9 mouse cellular contexts compared by ENCODE assay signal in the genomic region with DNA sequence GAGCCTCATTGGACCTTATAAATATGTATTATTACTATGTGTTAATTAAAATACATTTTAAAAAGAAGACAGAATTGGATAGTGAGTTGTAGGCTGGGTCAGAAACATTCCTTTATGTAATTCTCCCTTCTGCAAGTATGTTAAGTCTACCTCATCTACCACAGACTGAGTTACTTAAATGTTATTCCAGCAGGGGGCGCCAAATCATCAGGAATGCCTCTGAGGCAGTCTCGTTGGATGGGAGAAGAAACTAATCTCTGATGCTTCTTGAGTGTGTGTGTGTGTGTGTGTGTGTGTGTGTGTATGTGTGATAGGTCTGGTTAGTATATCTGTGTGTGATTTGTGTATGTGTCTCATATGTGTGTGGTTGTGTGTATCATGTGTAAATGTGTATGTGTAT. TPM values are rescaled to one million over a fixed set of nuclear protein-coding genes. Genes with fewer than 3 reads are reported as not detected.
DNase-seq lines count a peak whose midpoint lies in the region; ATAC-seq and TF ChIP-seq lines count a peak whose summit lies in the region.
"Had no signal": no experiment of that assay in that cellular context is flagged by ENCODE, and none has a peak within 500 bp of the region (broad histone marks: within the 10 kb centered on the region; RNA-seq: fewer than 3 reads in every experiment).

No protein-coding gene starts in this region.

- TF ChIP-seq POLR2A in limb, embryonic 14.5 days (IDR thresholded peaks at IDR 0.05; ENCODE audit: borderline replicate concordance, extremely low read depth, insufficient read depth, insufficient read length), result no peak

- ATAC-seq in activated CD4-positive, CD25-positive, alpha-beta regulatory T cell, adult 4 months, result peak; percentile 71
- ATAC-seq in common myeloid progenitor, adult 5-6 weeks (replicated peaks; ENCODE audit: low read depth, poor library complexity, severe bottlenecking), result peak; percentile 77
- peak; percentile 49 for ATAC-seq in kidney, embryonic 16.5 days (ENCODE audit: low FRiP score, low TSS enrichment)
- ATAC-seq in limb, embryonic 14.5 days (ENCODE audit: low FRiP score, low read depth), result peak; percentile 77; the same call in 1 of the 2 replicates
- peak; percentile 24; the same call in 1 of the 2 replicates for ATAC-seq in neural tube, embryonic 11.5 days (ENCODE audit: insufficient read depth, low FRiP score, low TSS enrichment)

- no peaks in the 10 kb centered on the region for H3K36me3 ChIP-seq in kidney, embryonic 16.5 days (ENCODE audit: insufficient read depth, low read length)
- no peaks in the 10 kb centered on the region for H3K36me3 ChIP-seq in limb, embryonic 14.5 days (ENCODE audit: control insufficient read depth, insufficient read depth, low read length)
- H3K36me3 ChIP-seq in neural tube, embryonic 11.5 days (ENCODE audit: control insufficient read depth, insufficient read depth, low read length), result no peaks in the 10 kb centered on the region

- H3K4me3 ChIP-seq in kidney, embryonic 16.5 days (ENCODE audit: low read length), result no peak overlapping the region
- no peak overlapping the region for H3K4me3 ChIP-seq in limb, embryonic 14.5 days (replicated peaks; ENCODE audit: low read length)
- H3K4me3 ChIP-seq in neural tube, embryonic 11.5 days (ENCODE audit: low read depth, low read length), result no peak overlapping the region
- H3K4me3 ChIP-seq: erythroblast, embryonic 14.5 days had no signal

- no peak overlapping the region for H3K27ac ChIP-seq in kidney, embryonic 16.5 days (ENCODE audit: low read length)
- no peak overlapping the region for H3K27ac ChIP-seq in limb, embryonic 14.5 days (replicated peaks; ENCODE audit: low read depth, low read length)
- H3K27ac ChIP-seq in neural tube, embryonic 11.5 days (ENCODE audit: low read depth, low read length), result no peak overlapping the region

- H3K9me3 ChIP-seq in kidney, embryonic 16.5 days (ENCODE audit: low read length), result no peaks in the 10 kb centered on the region
- H3K9me3 ChIP-seq in limb, embryonic 14.5 days (ENCODE audit: control insufficient read depth, low read length), result no peaks in the 10 kb centered on the region
- H3K9me3 ChIP-seq in neural tube, embryonic 11.5 days (ENCODE audit: control insufficient read depth, low read length), result no peaks in the 10 kb centered on the region

- no peak overlapping the region for H3K9ac ChIP-seq in kidney, embryonic 16.5 days (replicated peaks; ENCODE audit: low read length)
- no peak overlapping the region for H3K9ac ChIP-seq in limb, embryonic 14.5 days (ENCODE audit: low read depth, low read length, severe bottlenecking)
- no peak overlapping the region for H3K9ac ChIP-seq in neural tube, embryonic 11.5 days (ENCODE audit: low read length)

- 4% methylated on average over 2 of the region's 2 CpGs for WGBS in kidney, embryonic 16.5 days
- 4% methylated on average over 2 of the region's 2 CpGs for WGBS in limb, embryonic 14.5 days
- WGBS in neural tube, embryonic 11.5 days, result 1% methylated on average over 2 of the region's 2 CpGs

- peak; percentile 91 for DNase-seq in 416B (ENCODE audit: low read depth)
- DNase-seq in gastrocnemius, postnatal 10 days, result peak; percentile 85
- DNase-seq in limb, embryonic 14.5 days (ENCODE audit: low spot score), result peak; percentile 89
- peak; percentile 87 for DNase-seq in neural tube, embryonic 11.5 days (ENCODE audit: low spot score)
- DNase-seq in telencephalon, adult 2 months (ENCODE audit: low read depth, low spot score), result peak; percentile 85

- no peak overlapping the region for H3K4me2 ChIP-seq in kidney, embryonic 16.5 days (replicated peaks; ENCODE audit: low read depth, low read length)
- H3K4me2 ChIP-seq in limb, embryonic 14.5 days (replicated peaks; ENCODE audit: low read depth, low read length, severe bottlenecking), result no peak overlapping the region
- no peak overlapping the region for H3K4me2 ChIP-seq in neural tube, embryonic 11.5 days (ENCODE audit: low read depth)

- peaks cover 4% of the 10 kb centered on the region for H3K4me1 ChIP-seq in kidney, embryonic 16.5 days (ENCODE audit: insufficient read depth, low read length)
- no peaks in the 10 kb centered on the region for H3K4me1 ChIP-seq in limb, embryonic 14.5 days (ENCODE audit: control insufficient read depth, insufficient read depth, low read length)
- H3K4me1 ChIP-seq in neural tube, embryonic 11.5 days (ENCODE audit: control insufficient read depth, insufficient read depth, low read length), result 0 out of 2 replicates have a peak, but pooled peaks cover 7% of the 10 kb centered on the region

- H3K27me3 ChIP-seq in kidney, embryonic 16.5 days (ENCODE audit: insufficient read depth, low read length), result no peaks in the 10 kb centered on the region
- no peaks in the 10 kb centered on the region for H3K27me3 ChIP-seq in limb, embryonic 14.5 days (ENCODE audit: control insufficient read depth, insufficient read depth, low read length)
- H3K27me3 ChIP-seq in neural tube, embryonic 11.5 days (ENCODE audit: control insufficient read depth, insufficient read depth, low read length), result no peaks in the 10 kb centered on the region

RNA-seq across cellular contexts. Expression of a gene that starts 3.4 kb away (rescaled TPM):
- 1 to 10 TPM; 8.0 to 8.6 TPM for polyA plus RNA-seq in activated CD4-positive, CD25-positive, alpha-beta regulatory T cell, adult 4 months (2017; shearing (Covaris generic))
- not detected in 2 replicates for total RNA-seq in common myeloid progenitor, adult 5-6 weeks (2017)
- total RNA-seq in gastrocnemius, postnatal 10 days (2021), result 1 to 10 TPM; 1.2 to 1.3 TPM
- polyA plus RNA-seq in kidney, embryonic 16.5 days (2015; fragmentation: Nextera tagmentation; extraction: Ambion mirVana), result 15.4 and 16.5 TPM in 2 replicates
- 10.3 and 11.3 TPM in 2 replicates for polyA plus RNA-seq in limb, embryonic 14.5 days (2012; rRNA removed)
- polyA plus RNA-seq in limb, embryonic 14.5 days (2014; fragmentation: Nextera tagmentation; extraction: Ambion mirVana), result 4.5 and 6.7 TPM in 2 replicates
- polyA plus RNA-seq in neural tube, embryonic 11.5 days (2014; fragmentation: Nextera tagmentation; extraction: Ambion mirVana), result 9.3 and 11.8 TPM in 2 replicates
- polyA plus RNA-seq: erythroblast, embryonic 14.5 days had no signal

RNA-seq across cellular contexts. Expression of a gene that starts 16.5 kb away (rescaled TPM):
- not detected for polyA plus RNA-seq in activated CD4-positive, CD25-positive, alpha-beta regulatory T cell, adult 4 months (2017; shearing (Covaris generic))
- not detected in 2 replicates for total RNA-seq in common myeloid progenitor, adult 5-6 weeks (2017)
- not detected for total RNA-seq in gastrocnemius, postnatal 10 days (2021)
- polyA plus RNA-seq in kidney, embryonic 16.5 days (2015; fragmentation: Nextera tagmentation; extraction: Ambion mirVana), result not detected in 2 replicates
- not detected in 2 replicates for polyA plus RNA-seq in limb, embryonic 14.5 days (2012; rRNA removed)
- not detected in 2 replicates for polyA plus RNA-seq in limb, embryonic 14.5 days (2014; fragmentation: Nextera tagmentation; extraction: Ambion mirVana)
- polyA plus RNA-seq in neural tube, embryonic 11.5 days (2014; fragmentation: Nextera tagmentation; extraction: Ambion mirVana), result not detected in 2 replicates
- polyA plus RNA-seq: erythroblast, embryonic 14.5 days had no signal

RNA-seq across cellular contexts. Expression of a gene that starts 29.0 kb away (rescaled TPM):
- 10 to 100 TPM; 21.6 to 33.6 TPM for polyA plus RNA-seq in activated CD4-positive, CD25-positive, alpha-beta regulatory T cell, adult 4 months (2017; shearing (Covaris generic))
- 33.6 and 73.2 TPM in 2 replicates for total RNA-seq in common myeloid progenitor, adult 5-6 weeks (2017)
- total RNA-seq in gastrocnemius, postnatal 10 days (2021), result 10 to 100 TPM; 53.6 to 57.1 TPM
- 45.6 and 49.1 TPM in 2 replicates for polyA plus RNA-seq in kidney, embryonic 16.5 days (2015; fragmentation: Nextera tagmentation; extraction: Ambion mirVana)
- 108 and 147 TPM in 2 replicates for polyA plus RNA-seq in limb, embryonic 14.5 days (2012; rRNA removed)
- 33.8 and 34.3 TPM in 2 replicates for polyA plus RNA-seq in limb, embryonic 14.5 days (2014; fragmentation: Nextera tagmentation; extraction: Ambion mirVana)
- polyA plus RNA-seq in neural tube, embryonic 11.5 days (2014; fragmentation: Nextera tagmentation; extraction: Ambion mirVana), result 41.0 and 43.4 TPM in 2 replicates

RNA-seq across cellular contexts. Expression of a gene that starts 49.0 kb away (rescaled TPM):
- not detected for polyA plus RNA-seq in activated CD4-positive, CD25-positive, alpha-beta regulatory T cell, adult 4 months (2017; shearing (Covaris generic))
- total RNA-seq in common myeloid progenitor, adult 5-6 weeks (2017), result not detected in 2 replicates
- under 1 TPM; 0.45 to 0.65 TPM for total RNA-seq in gastrocnemius, postnatal 10 days (2021)
- polyA plus RNA-seq in kidney, embryonic 16.5 days (2015; fragmentation: Nextera tagmentation; extraction: Ambion mirVana), result 1.9 and 2.0 TPM in 2 replicates
- polyA plus RNA-seq in limb, embryonic 14.5 days (2012; rRNA removed), result 2.0 and 2.1 TPM in 2 replicates
- polyA plus RNA-seq in limb, embryonic 14.5 days (2014; fragmentation: Nextera tagmentation; extraction: Ambion mirVana), result 0.89 and 1.7 TPM in 2 replicates
- 46.5 and 50.1 TPM in 2 replicates for polyA plus RNA-seq in neural tube, embryonic 11.5 days (2014; fragmentation: Nextera tagmentation; extraction: Ambion mirVana)

Comparison
In these comparisons a context has a peak if more than half of its experiments do, and no peak if none do; other contexts are left out.
1. ATAC-seq: peak in every context shown above with its lines; median percentile 77 in common myeloid progenitor, adult 5-6 weeks; 77 in limb, embryonic 14.5 days; 71 in activated CD4-positive, CD25-positive, alpha-beta regulatory T cell, adult 4 months; 49 in kidney, embryonic 16.5 days; 24 in neural tube, embryonic 11.5 days.